Mouse (Mus musculus): ENCODE data around the gene Gins2.

GRCm38 (mm10) chr8:120569939-120570715, 19.0 kb downstream of the Gins2 start:
- peak; percentile 79 to 93 for TF ChIP-seq CTCF (conservative IDR thresholded peaks at IDR 0.05 in 1 of 2, IDR thresholded peaks at IDR 0.05 in 1 of 2; ENCODE audit: low read depth in 2 of 2, low read length in 2 of 2)
- TF ChIP-seq EP300 (IDR thresholded peaks at IDR 0.05; ENCODE audit: low read length), result no peak
- no peak for TF ChIP-seq ZKSCAN1 (IDR thresholded peaks at IDR 0.05; ENCODE audit: borderline replicate concordance, low read depth, low read length)

Measured in CH12.LX (cell line).